Mouse (Mus musculus) forebrain, embryonic 12.5 days (tissue): ENCODE results near the gene Chka. TPM values are rescaled to one million over a fixed set of nuclear protein-coding genes. Genes with fewer than 3 reads are reported as not detected.

Experiments used
- ATAC-seq: fragments of 200-750 bp; cut with Nextera tagmentation; 2 replicates; pipeline ENCODE4 v1.8.0; 2017; ENCODE audit warnings: moderate TSS enrichment; ENCODE audit not compliant: low FRiP score
- H3K27ac ChIP-seq: fragments of 300-500 bp; sonication (generic); 2 replicates; pipeline ENCODE4 v1.5.1; 2016; ENCODE audit warnings: mild to moderate bottlenecking
- H3K27me3 ChIP-seq: fragments of 300-500 bp; sonication (generic); 2 replicates; pipeline ENCODE4 v1.6.1; 2016; ENCODE audit warnings: mild to moderate bottlenecking
- H3K36me3 ChIP-seq: fragments of 300-500 bp; sonication (generic); replicated peaks from 2 replicates; pipeline ENCODE4 v1.6.1; 2016; ENCODE audit warnings: mild to moderate bottlenecking
- H3K4me1 ChIP-seq: fragments of 300-500 bp; sonication (generic); 2 replicates; pipeline ENCODE4 v1.6.1; 2016
- H3K4me2 ChIP-seq: fragments of 300-500 bp; sonication (generic); 2 replicates; pipeline ENCODE4 v1.6.1; 2016; ENCODE audit warnings: mild to moderate bottlenecking, moderate library complexity
- H3K4me3 ChIP-seq: fragments of 300-500 bp; sonication (generic); replicated peaks from 2 replicates; pipeline ENCODE4 v1.5.1; 2016; ENCODE audit warnings: mild to moderate bottlenecking
- H3K9ac ChIP-seq: fragments of 300-500 bp; sonication (generic); 2 replicates; pipeline ENCODE4 v1.6.1; 2016; ENCODE audit warnings: mild to moderate bottlenecking
- H3K9me3 ChIP-seq: fragments of 300-500 bp; sonication (generic); 2 replicates; pipeline ENCODE4 v1.6.1; 2016
- WGBS: fragments of 180-500 bp; shearing (Covaris S2); methylation state at CpG from one replicate; pipeline ENCODE4 v1.1.7; 2016; 5-methylcytosine and 5-hydroxymethylcytosine counted together
- polyA plus RNA-seq: library from polyadenylated mRNA; unstranded; fragments of >200 nt; fragmentation: Nextera tagmentation; extraction: Ambion mirVana; gene quantifications from 2 replicates; pipeline ENCODE4 v1.2.1, GENCODE M21; 2016

Chka gene
- polyA plus RNA-seq, 1 experiment from 2014 or later, result 69.6 TPM

- no peak overlapping the region for H3K9ac ChIP-seq
- H3K27me3 ChIP-seq, result no peaks in the 10 kb centered on the region
- ATAC-seq, result no peak
- no peaks in the 10 kb centered on the region for H3K9me3 ChIP-seq
- 80% methylated on average over 3 of the region's 3 CpGs for WGBS
- H3K4me3 ChIP-seq, result no peak overlapping the region
- H3K4me2 ChIP-seq, result no peak overlapping the region
- no peaks in the 10 kb centered on the region for H3K36me3 ChIP-seq
- no peak overlapping the region for H3K27ac ChIP-seq
- no peaks in the 10 kb centered on the region for H3K4me1 ChIP-seq
Observed at GRCm38 (mm10) chr19:3838931-3839330, 12.6 kb upstream of the Chka start.

- H3K27me3 ChIP-seq, result no peaks in the 10 kb centered on the region
- H3K27ac ChIP-seq, result no peak overlapping the region
- no peak overlapping the region for H3K4me3 ChIP-seq
- H3K4me2 ChIP-seq, result no peak overlapping the region
- WGBS, result 74% methylated on average over 2 of the region's 2 CpGs
- no peak for ATAC-seq
- H3K4me1 ChIP-seq, result no peaks in the 10 kb centered on the region
- H3K9ac ChIP-seq, result no peak overlapping the region
- no peaks in the 10 kb centered on the region for H3K9me3 ChIP-seq
- H3K36me3 ChIP-seq, result no peaks in the 10 kb centered on the region
Observed at GRCm38 (mm10) chr19:3839686-3840085, 11.9 kb upstream of the Chka start.

DNA sequence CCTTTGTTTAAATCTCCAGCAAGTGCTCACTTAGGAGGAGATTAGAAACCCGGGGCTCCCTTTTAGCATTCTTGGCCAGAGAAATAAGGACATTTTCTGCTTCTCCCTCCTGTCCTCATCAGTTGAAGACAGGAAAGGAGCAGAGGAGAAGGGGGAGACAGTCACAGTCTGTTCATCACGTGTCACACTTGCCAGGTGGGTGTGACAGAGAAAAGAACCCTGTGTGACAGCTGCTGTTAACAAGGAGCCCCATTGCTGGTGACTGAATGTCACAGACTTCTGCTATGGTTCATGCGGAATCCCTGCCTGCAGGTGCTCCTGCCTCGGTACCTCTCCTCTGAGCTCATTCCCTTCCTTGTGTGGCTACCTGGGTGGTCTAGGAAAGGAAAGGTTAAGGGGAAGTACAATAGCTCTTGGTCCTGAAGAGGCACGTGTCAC is 11.3 kb upstream of the Chka start:
- H3K4me3 ChIP-seq, result no peak overlapping the region
- 48% methylated on average over 5 of the region's 5 CpGs for WGBS
- no peaks in the 10 kb centered on the region for H3K9me3 ChIP-seq
- no peak for ATAC-seq
- H3K4me1 ChIP-seq, result no peaks in the 10 kb centered on the region
- H3K36me3 ChIP-seq, result no peaks in the 10 kb centered on the region
- H3K9ac ChIP-seq, result no peak overlapping the region
- H3K4me2 ChIP-seq, result no peak overlapping the region
- no peak overlapping the region for H3K27ac ChIP-seq
- no peaks in the 10 kb centered on the region for H3K27me3 ChIP-seq

- no peak for ATAC-seq
- Histone ChIP-seq H3K36me3 (no peaks in the 10 kb centered on the region), H3K9me3 (no peaks in the 10 kb centered on the region), H3K4me2 (no peak overlapping the region), H3K9ac (no peak overlapping the region), H3K27ac (no peak overlapping the region), H3K4me1 (no peaks in the 10 kb centered on the region), H3K4me3 (no peak overlapping the region), H3K27me3 (no peaks in the 10 kb centered on the region)
- 86% methylated on average over 5 of the region's 5 CpGs for WGBS
Observed at GRCm38 (mm10) chr19:3840685-3841084, 10.9 kb upstream of the Chka start.

DNA sequence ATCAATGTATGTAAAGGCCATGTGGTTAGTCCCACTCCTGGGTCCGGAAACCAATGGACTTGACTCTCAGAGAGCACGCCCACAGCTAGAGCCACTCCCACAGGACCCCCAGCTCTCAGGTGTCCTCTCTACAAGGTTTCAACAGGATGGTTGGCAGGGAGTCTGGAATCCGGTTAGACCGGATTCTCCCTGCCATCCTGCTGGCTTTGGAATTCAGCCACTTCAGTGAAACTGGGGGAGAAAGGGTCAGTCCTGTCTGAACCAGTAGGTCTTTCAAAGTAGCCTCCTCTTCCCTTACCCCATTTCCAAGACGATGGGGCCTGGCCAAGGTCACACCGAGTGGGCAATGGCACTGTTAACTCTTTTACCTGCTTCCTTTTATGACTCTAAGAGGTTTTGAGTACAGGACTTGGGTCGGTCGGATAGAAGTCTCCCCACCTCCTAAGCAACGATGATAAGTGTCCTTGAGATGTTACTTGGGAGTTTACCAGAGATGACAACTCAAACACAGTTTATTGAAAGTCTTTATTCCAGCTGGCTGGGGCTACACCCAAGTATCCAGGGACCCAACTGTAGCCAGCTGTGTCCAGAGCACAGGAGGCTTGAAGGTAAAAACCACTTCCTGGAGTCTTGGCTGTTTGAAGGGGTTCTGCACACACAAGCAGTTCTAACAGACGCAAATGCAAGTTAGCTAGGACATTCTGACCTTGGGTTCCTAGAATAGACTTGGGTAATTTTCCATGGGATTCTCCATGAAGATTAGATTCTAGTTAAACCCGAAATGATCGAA is 9.0 kb upstream of the Chka start:
- Histone ChIP-seq H3K9me3 (no peaks in the 10 kb centered on the region), H3K4me1 (no peaks in the 10 kb centered on the region), H3K27me3 (no peaks in the 10 kb centered on the region), H3K27ac (no peak overlapping the region), H3K4me3 (no peak overlapping the region), H3K4me2 (no peak overlapping the region), H3K36me3 (no peaks in the 10 kb centered on the region), H3K9ac (no peak overlapping the region)
- WGBS, result 53% methylated on average over 12 of the region's 12 CpGs
- ATAC-seq, result no peak

- 79% methylated on average over 2 of the region's 2 CpGs for WGBS
Observed at GRCm38 (mm10) chr19:3843629-3844028, 7.9 kb upstream of the Chka start.

GRCm38 (mm10) chr19:3844836-3845235 is 6.7 kb upstream of the Chka start:
- Histone ChIP-seq H3K9ac (no peak overlapping the region), H3K36me3 (no peaks in the 10 kb centered on the region), H3K9me3 (no peaks in the 10 kb centered on the region), H3K27me3 (no peaks in the 10 kb centered on the region), H3K4me2 (no peak overlapping the region), H3K4me3 (no peak overlapping the region), H3K4me1 (no peaks in the 10 kb centered on the region), H3K27ac (no peak overlapping the region)
- WGBS, result 91% methylated on average over 1 of the region's 1 CpGs
- ATAC-seq, result no peak

More at GRCm38 (mm10) chr19:3843629-3844028, 7.9 kb upstream of the Chka start:
- Histone ChIP-seq H3K4me1 (no peaks in the 10 kb centered on the region), H3K27me3 (no peaks in the 10 kb centered on the region), H3K9ac (no peak overlapping the region), H3K27ac (no peak overlapping the region), H3K4me2 (no peak overlapping the region), H3K4me3 (no peak overlapping the region), H3K36me3 (no peaks in the 10 kb centered on the region), H3K9me3 (no peaks in the 10 kb centered on the region)
- ATAC-seq, result no peak

GRCm38 (mm10) chr19:3845339-3845738 is 6.2 kb upstream of the Chka start:
- Histone ChIP-seq H3K27me3 (no peaks in the 10 kb centered on the region), H3K4me1 (no peaks in the 10 kb centered on the region), H3K36me3 (no peaks in the 10 kb centered on the region), H3K4me3 (no peak overlapping the region), H3K4me2 (no peak overlapping the region), H3K9ac (no peak overlapping the region), H3K9me3 (no peaks in the 10 kb centered on the region), H3K27ac (no peak overlapping the region)
- WGBS, result 94% methylated on average over 11 of the region's 11 CpGs
- no peak for ATAC-seq

DNA sequence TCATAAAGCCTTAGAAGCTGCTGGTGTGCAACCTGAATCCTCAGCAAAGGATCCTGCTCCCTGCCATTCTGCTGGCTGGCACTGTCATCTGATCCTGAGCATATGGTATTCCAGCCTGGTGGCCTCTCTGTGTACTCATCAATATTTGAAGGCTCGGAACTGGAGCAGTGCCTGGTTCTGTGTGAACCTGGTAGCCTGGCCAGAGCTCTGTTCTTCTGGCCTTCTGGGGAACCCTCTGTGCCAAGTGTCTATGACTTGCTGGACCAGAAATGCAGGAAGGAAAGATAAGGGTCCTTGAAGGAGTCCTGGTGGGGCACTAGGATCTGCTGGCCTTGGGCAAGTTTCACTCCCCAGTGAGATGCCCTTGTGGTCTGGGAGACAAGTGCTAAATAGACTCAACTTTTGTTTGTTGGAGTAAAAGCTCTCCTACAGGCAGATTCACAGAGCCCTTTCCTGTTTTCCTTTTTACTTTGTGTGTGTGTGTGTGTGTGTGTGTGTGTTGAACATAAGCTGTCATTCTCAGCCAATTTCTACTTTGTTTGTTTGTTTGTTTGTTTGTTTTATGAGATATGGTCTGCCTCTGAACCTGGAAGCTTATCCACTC is 5.7 kb upstream of the Chka start:
- Histone ChIP-seq H3K4me3 (no peak overlapping the region), H3K4me2 (no peak overlapping the region), H3K36me3 (no peaks in the 10 kb centered on the region), H3K27me3 (no peaks in the 10 kb centered on the region), H3K4me1 (peaks cover 3% of the 10 kb centered on the region), H3K9me3 (no peaks in the 10 kb centered on the region), H3K27ac (no peak overlapping the region), H3K9ac (no peak overlapping the region)
- ATAC-seq, result no peak
- WGBS, result 87% methylated on average over 1 of the region's 1 CpGs

DNA sequence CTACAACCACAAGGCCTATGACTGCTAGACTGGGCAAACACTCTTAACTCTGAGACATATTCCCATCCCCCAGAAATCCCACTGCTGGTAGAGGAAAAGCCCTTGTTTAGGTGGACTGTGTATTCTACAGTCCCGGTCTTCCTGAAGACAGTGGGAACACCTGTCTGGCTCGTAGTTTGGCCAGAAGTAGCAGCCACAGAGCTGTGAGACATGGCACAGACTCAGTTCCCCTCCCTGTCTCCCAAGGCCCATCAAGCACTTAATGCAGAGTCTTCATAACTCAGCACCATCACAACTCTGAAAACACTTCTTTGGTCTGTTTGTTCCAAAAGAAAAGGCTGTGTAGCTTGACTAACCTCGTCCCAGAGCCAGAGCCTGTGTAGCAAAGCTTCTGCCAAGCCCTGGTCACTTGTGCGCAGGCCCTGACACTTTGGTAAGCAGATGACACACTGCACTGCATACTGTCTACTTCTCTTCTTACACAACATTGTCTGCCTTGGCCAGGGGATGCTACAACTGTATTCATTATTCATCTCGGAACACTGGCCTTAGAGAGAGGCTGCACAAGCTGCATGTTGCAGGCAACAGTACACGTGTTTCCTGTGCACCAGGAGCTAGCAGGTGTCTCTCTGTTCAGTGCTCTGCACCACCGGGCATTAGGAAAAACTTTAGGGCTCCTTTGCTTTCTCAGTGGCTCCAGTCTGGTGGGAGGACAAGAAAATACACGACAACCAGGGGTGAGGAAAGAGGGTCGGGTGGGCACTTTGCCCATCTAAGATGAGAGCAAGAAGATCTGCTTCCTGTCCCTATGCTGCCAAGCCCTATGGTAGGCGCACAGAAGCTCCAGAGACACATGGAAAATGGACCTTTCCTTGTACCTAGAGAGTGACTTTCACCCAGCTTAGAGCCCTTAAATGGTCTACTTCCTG is 4.6 kb upstream of the Chka start:
- no peak overlapping the region for H3K27ac ChIP-seq
- H3K4me2 ChIP-seq, result no peak overlapping the region
- no peak for ATAC-seq
- no peaks in the 10 kb centered on the region for H3K9me3 ChIP-seq
- WGBS, result 81% methylated on average over 10 of the region's 10 CpGs
- H3K9ac ChIP-seq, result no peak overlapping the region
- no peak overlapping the region for H3K4me3 ChIP-seq
- H3K27me3 ChIP-seq, result no peaks in the 10 kb centered on the region
- peaks cover 8% of the 10 kb centered on the region for H3K4me1 ChIP-seq
- no peaks in the 10 kb centered on the region for H3K36me3 ChIP-seq

DNA sequence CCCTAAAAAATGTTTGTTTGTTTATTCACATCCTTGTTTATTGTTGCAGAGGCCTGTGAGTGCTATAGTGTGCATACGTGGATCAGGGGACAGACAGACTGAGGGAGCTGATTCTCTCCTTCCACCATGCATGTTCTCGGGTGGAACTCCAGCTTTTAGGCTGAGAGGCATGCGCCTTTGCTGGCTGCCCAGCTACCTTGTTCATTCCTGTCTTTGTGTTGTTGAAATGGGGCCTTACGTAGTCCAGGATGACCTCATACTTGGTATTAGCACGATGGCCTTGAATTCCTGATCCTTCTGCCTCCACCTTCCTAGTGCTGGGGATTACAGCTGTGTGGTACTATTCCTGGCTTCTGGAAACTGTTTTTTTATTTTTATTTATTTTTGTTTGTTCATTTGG is 3.9 kb upstream of the Chka start:
- no peak overlapping the region for H3K4me2 ChIP-seq
- H3K9me3 ChIP-seq, result no peaks in the 10 kb centered on the region
- ATAC-seq, result no peak
- 78% methylated on average over 5 of the region's 5 CpGs for WGBS
- no peak overlapping the region for H3K9ac ChIP-seq
- H3K36me3 ChIP-seq, result no peaks in the 10 kb centered on the region
- no peaks in the 10 kb centered on the region for H3K27me3 ChIP-seq
- H3K4me3 ChIP-seq, result no peak overlapping the region
- H3K27ac ChIP-seq, result no peak overlapping the region
- peaks cover 8% of the 10 kb centered on the region for H3K4me1 ChIP-seq

GRCm38 (mm10) chr19:3848207-3848808 is 3.3 kb upstream of the Chka start:
- no peak for ATAC-seq
- H3K27me3 ChIP-seq, result no peaks in the 10 kb centered on the region
- no peak overlapping the region for H3K4me3 ChIP-seq
- H3K27ac ChIP-seq, result no peak overlapping the region
- no peaks in the 10 kb centered on the region for H3K9me3 ChIP-seq
- H3K4me1 ChIP-seq, result peaks cover 12% of the 10 kb centered on the region
- H3K4me2 ChIP-seq, result no peak overlapping the region
- H3K9ac ChIP-seq, result no peak overlapping the region
- WGBS, result 81% methylated on average over 7 of the region's 7 CpGs
- H3K36me3 ChIP-seq, result no peaks in the 10 kb centered on the region
